Mouse (Mus musculus): Measurements from ENCODE around the gene Lmtk3. TPM values are rescaled to one million over a fixed set of nuclear protein-coding genes. Genes with fewer than 3 reads are reported as not detected.
A peak's percentile ranks its signal among the peaks of the same experiment; 100 is the strongest.

Gene Lmtk3
- polyA plus RNA-seq, 1 experiment from 2014 or later, result 4.6 TPM

DNA sequence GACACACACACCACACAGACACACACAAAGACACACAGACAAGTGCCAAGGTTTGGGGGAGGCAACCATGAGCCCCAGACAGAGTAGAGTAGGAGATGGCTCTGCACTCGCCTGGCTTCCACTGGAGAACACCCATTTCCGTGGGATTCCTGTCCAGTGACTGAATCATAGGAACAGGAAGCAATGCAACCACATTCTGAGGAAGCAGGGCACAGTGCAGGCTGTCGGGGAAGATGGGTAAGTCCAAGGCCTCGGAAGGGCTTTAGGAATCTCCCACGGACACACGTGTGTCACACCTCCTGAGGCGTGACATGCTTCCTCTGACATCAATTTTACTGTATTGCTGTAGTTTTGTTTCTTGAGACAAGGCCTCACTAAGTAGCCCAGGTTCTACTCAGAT is 35.4 kb upstream of the Lmtk3 start:
- DNase-seq (ENCODE audit: low spot score, missing footprints), result no peak
- H3K4me3 ChIP-seq (ENCODE audit: low read depth, low read length), result no peak overlapping the region
- H3K4me1 ChIP-seq (ENCODE audit: control insufficient read depth, insufficient read depth, low read length), result no peaks in the 10 kb centered on the region
- H3K27ac ChIP-seq (ENCODE audit: low read depth, low read length), result no peak overlapping the region
- no peak overlapping the region for H3K4me2 ChIP-seq
- H3K36me3 ChIP-seq (ENCODE audit: control insufficient read depth, insufficient read depth, low read length), result no peaks in the 10 kb centered on the region
- no peaks in the 10 kb centered on the region for H3K27me3 ChIP-seq (ENCODE audit: control insufficient read depth, insufficient read depth, low read length)
- ATAC-seq (ENCODE audit: low FRiP score), result no peak
- no peak overlapping the region for H3K9ac ChIP-seq (ENCODE audit: low read length)
- 0 out of 2 replicates have a peak, but pooled peaks cover 4% of the 10 kb centered on the region for H3K9me3 ChIP-seq (ENCODE audit: control insufficient read depth, low read length)
- WGBS, result 81% methylated on average over 7 of the region's 7 CpGs

DNA sequence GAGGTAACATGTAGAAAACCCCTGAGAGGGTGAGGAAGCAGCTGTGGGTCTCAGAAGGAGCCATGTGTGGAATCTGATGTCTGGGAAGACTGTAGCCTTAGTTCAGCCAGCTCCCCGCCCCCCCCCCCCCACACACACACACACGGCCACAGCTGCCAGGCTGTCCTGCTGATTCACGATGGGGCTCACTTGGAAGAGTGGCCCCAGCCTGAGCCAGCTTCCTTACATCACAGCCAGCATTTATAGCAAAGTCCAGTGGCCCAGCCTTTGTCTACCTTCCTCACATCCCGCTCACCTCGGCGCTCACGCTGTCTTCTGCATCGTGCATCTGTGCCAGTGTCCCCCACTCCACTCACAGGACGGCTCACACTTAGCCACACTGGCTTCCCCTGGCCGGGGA is 34.1 kb upstream of the Lmtk3 start:
- H3K27me3 ChIP-seq (ENCODE audit: control insufficient read depth, insufficient read depth, low read length), result no peaks in the 10 kb centered on the region
- no peak overlapping the region for H3K4me2 ChIP-seq
- no peak for DNase-seq (ENCODE audit: low spot score, missing footprints)
- no peak overlapping the region for H3K4me3 ChIP-seq (ENCODE audit: low read depth, low read length)
- 69% methylated on average over 9 of the region's 10 CpGs for WGBS
- 0 out of 2 replicates have a peak, but pooled peaks cover 4% of the 10 kb centered on the region for H3K9me3 ChIP-seq (ENCODE audit: control insufficient read depth, low read length)
- H3K4me1 ChIP-seq (ENCODE audit: control insufficient read depth, insufficient read depth, low read length), result no peaks in the 10 kb centered on the region
- H3K27ac ChIP-seq (ENCODE audit: low read depth, low read length), result no peak overlapping the region
- H3K9ac ChIP-seq (ENCODE audit: low read length), result no peak overlapping the region
- ATAC-seq (ENCODE audit: low FRiP score), result no peak
- no peaks in the 10 kb centered on the region for H3K36me3 ChIP-seq (ENCODE audit: control insufficient read depth, insufficient read depth, low read length)

DNA sequence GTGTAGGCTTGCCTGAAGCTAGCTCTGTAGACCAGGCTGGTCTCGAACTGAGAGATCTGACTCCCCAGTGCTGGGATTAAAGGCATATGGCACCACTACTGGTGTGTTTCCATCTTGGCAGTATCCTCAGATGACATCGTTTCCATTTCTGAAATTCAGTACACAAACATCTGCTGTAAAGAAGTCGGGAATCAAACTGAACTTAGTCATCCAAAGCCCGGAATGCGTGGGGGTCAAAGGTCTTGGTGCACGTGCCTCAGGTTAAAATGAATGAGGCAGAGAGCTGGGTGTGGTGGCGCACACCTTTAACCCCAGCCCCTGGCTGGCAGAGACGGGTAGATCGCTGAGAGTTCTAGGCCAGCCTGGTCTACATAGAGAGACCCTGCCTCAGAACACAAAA is 33.4 kb upstream of the Lmtk3 start:
- Histone ChIP-seq H3K4me2 (no peak overlapping the region), H3K9ac (ENCODE audit: low read length) (no peak overlapping the region), H3K9me3 (ENCODE audit: control insufficient read depth, low read length) (0 out of 2 replicates have a peak, but pooled peaks cover 4% of the 10 kb centered on the region), H3K4me1 (ENCODE audit: control insufficient read depth, insufficient read depth, low read length) (no peaks in the 10 kb centered on the region), H3K36me3 (ENCODE audit: control insufficient read depth, insufficient read depth, low read length) (no peaks in the 10 kb centered on the region), H3K27me3 (ENCODE audit: control insufficient read depth, insufficient read depth, low read length) (no peaks in the 10 kb centered on the region), H3K4me3 (ENCODE audit: low read depth, low read length) (no peak overlapping the region), H3K27ac (ENCODE audit: low read depth, low read length) (no peak overlapping the region)
- 80% methylated on average over 9 of the region's 9 CpGs for WGBS
- no peak for ATAC-seq (ENCODE audit: low FRiP score)
- no peak for DNase-seq (ENCODE audit: low spot score, missing footprints)

DNA sequence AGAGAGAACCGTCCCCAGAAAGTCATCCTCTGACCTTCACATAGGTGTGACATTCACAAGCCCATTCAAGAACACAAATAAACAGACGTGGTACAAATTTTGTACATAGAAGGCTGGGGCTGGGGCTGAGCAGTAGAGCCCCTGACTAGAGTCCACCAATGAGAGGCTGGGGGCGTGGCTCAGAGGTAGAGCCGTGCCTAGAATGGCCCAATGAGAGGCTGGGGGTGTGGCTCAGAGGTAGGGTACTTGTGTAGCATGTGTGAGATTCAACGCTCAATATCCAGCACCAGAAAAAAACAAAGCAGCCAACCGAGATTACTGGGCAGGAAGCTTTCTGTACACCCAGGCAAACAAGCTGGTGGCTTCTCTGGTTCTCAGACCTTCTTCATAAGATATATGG is 27.8 kb upstream of the Lmtk3 start:
- DNase-seq (ENCODE audit: low spot score, missing footprints) (no peak), ATAC-seq (ENCODE audit: low FRiP score) (no peak)
- no peaks in the 10 kb centered on the region for H3K4me1 ChIP-seq (ENCODE audit: control insufficient read depth, insufficient read depth, low read length)
- peaks cover 14% of the 10 kb centered on the region; the same call in 1 of the 2 replicates for H3K27me3 ChIP-seq (ENCODE audit: control insufficient read depth, insufficient read depth, low read length)
- no peaks in the 10 kb centered on the region for H3K36me3 ChIP-seq (ENCODE audit: control insufficient read depth, insufficient read depth, low read length)
- H3K9ac ChIP-seq (ENCODE audit: low read length), result no peak overlapping the region
- no peak overlapping the region for H3K27ac ChIP-seq (ENCODE audit: low read depth, low read length)
- H3K4me2 ChIP-seq, result no peak overlapping the region
- no peaks in the 10 kb centered on the region for H3K9me3 ChIP-seq (ENCODE audit: control insufficient read depth, low read length)
- 55% methylated on average over 6 of the region's 6 CpGs for WGBS
- H3K4me3 ChIP-seq (ENCODE audit: low read depth, low read length), result no peak overlapping the region

DNA sequence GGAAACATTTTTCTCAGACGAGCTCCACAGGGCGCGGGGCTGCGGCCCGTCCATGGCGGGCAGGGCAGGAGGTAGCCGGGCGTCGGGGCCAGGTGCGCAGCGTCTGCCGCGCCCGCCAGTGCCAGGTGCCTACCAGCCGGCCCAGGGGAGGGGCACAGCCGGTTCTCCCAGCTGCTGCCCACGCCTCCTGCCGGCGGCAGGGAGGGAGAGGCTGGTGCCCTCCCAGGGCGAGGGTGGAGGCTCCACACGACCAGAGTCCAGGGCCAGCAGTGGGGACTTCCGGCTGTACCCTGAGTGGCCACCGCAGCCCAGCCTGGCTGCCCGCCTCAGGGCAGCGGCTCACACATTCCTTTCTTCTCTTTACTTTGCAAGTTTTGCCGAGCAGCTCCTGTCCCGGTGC is 24.1 kb upstream of the Lmtk3 start:
- no peak overlapping the region for H3K9ac ChIP-seq (ENCODE audit: low read length)
- H3K27ac ChIP-seq (ENCODE audit: low read depth, low read length), result no peak overlapping the region
- H3K9me3 ChIP-seq (ENCODE audit: control insufficient read depth, low read length), result no peaks in the 10 kb centered on the region
- H3K27me3 ChIP-seq (ENCODE audit: control insufficient read depth, insufficient read depth, low read length), result peaks cover 14% of the 10 kb centered on the region; the same call in 1 of the 2 replicates
- H3K4me1 ChIP-seq (ENCODE audit: control insufficient read depth, insufficient read depth, low read length), result no peaks in the 10 kb centered on the region
- 12% methylated on average over 27 of the region's 27 CpGs for WGBS
- H3K4me3 ChIP-seq (ENCODE audit: low read depth, low read length), result no peak overlapping the region; the same call in 1 of the 2 replicates
- ATAC-seq (ENCODE audit: low FRiP score) (no peak), DNase-seq (ENCODE audit: low spot score, missing footprints) (no peak)
- no peaks in the 10 kb centered on the region for H3K36me3 ChIP-seq (ENCODE audit: control insufficient read depth, insufficient read depth, low read length)
- peak overlapping the region; percentile 25; the same call in 1 of the 2 replicates for H3K4me2 ChIP-seq

DNA sequence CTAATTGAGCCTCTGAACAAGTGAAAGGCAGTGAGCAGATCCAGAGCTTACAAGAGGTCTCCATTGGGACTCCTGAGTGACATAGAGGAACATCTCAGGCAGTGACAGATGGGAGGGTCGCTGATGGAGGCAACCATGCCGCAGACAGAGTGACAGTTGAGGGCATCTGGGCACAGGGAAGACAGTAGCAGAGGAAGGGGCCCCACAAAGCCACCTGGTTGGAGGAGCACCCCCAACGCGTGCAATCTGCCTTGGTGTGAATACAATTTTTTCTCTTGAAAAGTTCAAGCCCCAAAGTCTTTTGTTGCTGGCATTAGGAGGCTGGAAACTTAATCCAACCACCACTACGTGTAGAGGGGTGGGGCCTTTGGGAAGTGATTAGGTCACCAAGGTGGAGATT is 23.4 kb upstream of the Lmtk3 start:
- no peak for ATAC-seq (ENCODE audit: low FRiP score)
- peak; percentile 75 for DNase-seq (ENCODE audit: low spot score, missing footprints)
- Histone ChIP-seq H3K36me3 (ENCODE audit: control insufficient read depth, insufficient read depth, low read length) (no peaks in the 10 kb centered on the region), H3K4me1 (ENCODE audit: control insufficient read depth, insufficient read depth, low read length) (no peaks in the 10 kb centered on the region), H3K4me3 (ENCODE audit: low read depth, low read length) (no peak overlapping the region), H3K4me2 (no peak overlapping the region), H3K27ac (ENCODE audit: low read depth, low read length) (no peak overlapping the region), H3K9ac (ENCODE audit: low read length) (no peak overlapping the region), H3K27me3 (ENCODE audit: control insufficient read depth, insufficient read depth, low read length) (peaks cover 14% of the 10 kb centered on the region; the same call in 1 of the 2 replicates), H3K9me3 (ENCODE audit: control insufficient read depth, low read length) (no peaks in the 10 kb centered on the region)
- 66% methylated on average over 5 of the region's 5 CpGs for WGBS

DNA sequence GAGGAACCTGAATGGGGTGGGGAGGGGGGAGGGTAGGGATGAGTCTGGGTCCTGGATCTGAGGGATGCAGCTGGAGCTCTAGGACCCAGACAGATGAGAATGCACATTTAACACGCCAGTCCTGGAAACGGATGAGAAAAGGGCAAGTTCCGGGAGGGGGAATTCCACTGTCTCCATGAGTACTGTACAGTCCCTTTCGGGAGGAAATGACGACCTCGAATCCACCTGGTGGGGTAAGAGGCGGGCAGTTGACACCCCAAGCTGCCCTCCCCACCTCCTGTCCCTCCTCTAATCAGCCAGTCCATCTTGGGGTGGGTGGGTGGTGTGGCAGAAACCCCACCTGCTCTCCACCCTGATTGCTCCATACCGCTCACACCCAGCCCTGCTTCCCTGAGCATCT is 17.5 kb upstream of the Lmtk3 start:
- H3K9ac ChIP-seq (ENCODE audit: low read length), result no peak overlapping the region
- no peaks in the 10 kb centered on the region for H3K4me1 ChIP-seq (ENCODE audit: control insufficient read depth, insufficient read depth, low read length)
- no peak overlapping the region for H3K4me3 ChIP-seq (ENCODE audit: low read depth, low read length)
- DNase-seq (ENCODE audit: low spot score, missing footprints) (no peak), ATAC-seq (ENCODE audit: low FRiP score) (no peak)
- no peak overlapping the region for H3K4me2 ChIP-seq
- H3K9me3 ChIP-seq (ENCODE audit: control insufficient read depth, low read length), result no peaks in the 10 kb centered on the region; the same call in 1 of the 2 replicates
- H3K27ac ChIP-seq (ENCODE audit: low read depth, low read length), result no peak overlapping the region
- no peaks in the 10 kb centered on the region for H3K36me3 ChIP-seq (ENCODE audit: control insufficient read depth, insufficient read depth, low read length)
- WGBS, result 61% methylated on average over 8 of the region's 8 CpGs
- H3K27me3 ChIP-seq (ENCODE audit: control insufficient read depth, insufficient read depth, low read length), result no peaks in the 10 kb centered on the region

DNA sequence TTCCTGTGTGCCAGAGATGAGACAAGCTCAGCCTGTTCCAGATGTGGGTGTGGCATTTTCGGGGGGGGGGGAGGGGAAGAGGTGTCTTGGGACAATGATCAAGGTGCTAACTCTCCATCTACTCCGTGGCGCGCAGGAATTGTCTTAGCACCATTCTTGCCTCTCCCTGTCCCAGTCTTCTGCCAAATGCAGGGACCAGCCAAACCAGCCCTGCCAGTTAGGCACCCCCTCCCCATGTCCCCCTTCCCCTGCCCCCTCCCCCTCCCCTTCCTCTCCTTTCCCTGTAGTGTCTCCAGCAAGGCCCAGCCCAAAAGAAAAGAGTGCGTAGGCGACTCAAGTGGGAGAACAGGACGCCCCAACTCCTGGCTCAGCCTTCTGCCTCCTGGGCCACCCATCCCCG is 16.8 kb upstream of the Lmtk3 start:
- Histone ChIP-seq H3K36me3 (ENCODE audit: control insufficient read depth, insufficient read depth, low read length) (no peaks in the 10 kb centered on the region), H3K4me2 (no peak overlapping the region), H3K9me3 (ENCODE audit: control insufficient read depth, low read length) (no peaks in the 10 kb centered on the region; the same call in 1 of the 2 replicates), H3K27ac (ENCODE audit: low read depth, low read length) (no peak overlapping the region), H3K4me1 (ENCODE audit: control insufficient read depth, insufficient read depth, low read length) (no peaks in the 10 kb centered on the region), H3K27me3 (ENCODE audit: control insufficient read depth, insufficient read depth, low read length) (no peaks in the 10 kb centered on the region), H3K9ac (ENCODE audit: low read length) (no peak overlapping the region), H3K4me3 (ENCODE audit: low read depth, low read length) (no peak overlapping the region)
- ATAC-seq (ENCODE audit: low FRiP score) (no peak), DNase-seq (ENCODE audit: low spot score, missing footprints) (no peak)
- 40% methylated on average over 5 of the region's 8 CpGs for WGBS

DNA sequence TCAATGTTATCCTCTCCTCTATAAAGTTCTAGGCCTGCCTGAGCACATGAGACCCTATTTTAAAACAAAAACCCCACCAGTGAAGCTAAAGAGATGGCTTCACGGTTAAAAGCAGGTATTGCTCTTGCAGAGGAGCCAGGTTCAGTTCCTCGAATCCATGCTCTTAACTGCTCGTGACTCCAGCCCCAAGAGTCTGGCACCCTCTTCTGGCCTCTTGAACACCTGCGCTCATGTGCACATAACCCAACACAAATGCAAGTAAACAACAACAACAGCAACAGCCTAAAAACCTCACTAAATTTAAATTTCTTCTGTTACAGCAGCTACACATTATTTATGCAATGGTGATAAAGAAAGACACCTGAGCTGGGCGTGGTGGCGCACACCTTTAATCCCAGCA is 16.0 kb upstream of the Lmtk3 start:
- H3K27ac ChIP-seq (ENCODE audit: low read depth, low read length), result no peak overlapping the region
- ATAC-seq (ENCODE audit: low FRiP score) (no peak), DNase-seq (ENCODE audit: low spot score, missing footprints) (no peak)
- no peak overlapping the region for H3K4me2 ChIP-seq
- no peak overlapping the region for H3K9ac ChIP-seq (ENCODE audit: low read length)
- H3K9me3 ChIP-seq (ENCODE audit: control insufficient read depth, low read length), result no peaks in the 10 kb centered on the region; the same call in 1 of the 2 replicates
- no peaks in the 10 kb centered on the region for H3K4me1 ChIP-seq (ENCODE audit: control insufficient read depth, insufficient read depth, low read length)
- no peak overlapping the region for H3K4me3 ChIP-seq (ENCODE audit: low read depth, low read length)
- H3K36me3 ChIP-seq (ENCODE audit: control insufficient read depth, insufficient read depth, low read length), result no peaks in the 10 kb centered on the region
- WGBS, result 88% methylated on average over 6 of the region's 6 CpGs
- H3K27me3 ChIP-seq (ENCODE audit: control insufficient read depth, insufficient read depth, low read length), result no peaks in the 10 kb centered on the region
